Mouse (Mus musculus) brain, embryonic 18.5 days (tissue): Measurements from ENCODE around the gene Wdr41.

Experiments used
- DNase-seq: peaks from one replicate; pipeline ENCODE4 v3.0.0-alpha.2; 2012; ENCODE audit warnings: low read depth, low spot score

The Wdr41 gene

GRCm38 (mm10) chr13:95034715-95035114 lies 58.6 kb downstream of the Wdr41 start:
- no peak for DNase-seq

DNA sequence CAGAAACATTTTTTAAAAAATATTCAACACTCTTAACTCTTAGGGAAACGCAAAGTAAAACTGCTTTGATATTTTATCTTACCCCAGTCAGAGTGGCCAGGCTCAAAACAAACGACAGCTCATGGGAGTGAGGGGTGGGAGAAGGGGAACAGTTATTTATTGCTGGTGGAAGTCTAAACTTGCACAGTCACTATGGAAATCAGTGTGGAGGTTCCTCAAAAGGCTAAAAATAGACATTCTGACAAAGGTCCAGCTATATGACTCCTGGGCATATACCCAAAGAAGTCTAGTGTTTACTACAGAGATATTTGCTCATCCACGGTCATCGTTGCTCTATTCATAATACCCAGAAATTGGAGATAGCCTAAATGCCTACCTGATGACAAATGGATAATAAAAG lies 62.1 kb downstream of the Wdr41 start:
- DNase-seq = no peak

DNA sequence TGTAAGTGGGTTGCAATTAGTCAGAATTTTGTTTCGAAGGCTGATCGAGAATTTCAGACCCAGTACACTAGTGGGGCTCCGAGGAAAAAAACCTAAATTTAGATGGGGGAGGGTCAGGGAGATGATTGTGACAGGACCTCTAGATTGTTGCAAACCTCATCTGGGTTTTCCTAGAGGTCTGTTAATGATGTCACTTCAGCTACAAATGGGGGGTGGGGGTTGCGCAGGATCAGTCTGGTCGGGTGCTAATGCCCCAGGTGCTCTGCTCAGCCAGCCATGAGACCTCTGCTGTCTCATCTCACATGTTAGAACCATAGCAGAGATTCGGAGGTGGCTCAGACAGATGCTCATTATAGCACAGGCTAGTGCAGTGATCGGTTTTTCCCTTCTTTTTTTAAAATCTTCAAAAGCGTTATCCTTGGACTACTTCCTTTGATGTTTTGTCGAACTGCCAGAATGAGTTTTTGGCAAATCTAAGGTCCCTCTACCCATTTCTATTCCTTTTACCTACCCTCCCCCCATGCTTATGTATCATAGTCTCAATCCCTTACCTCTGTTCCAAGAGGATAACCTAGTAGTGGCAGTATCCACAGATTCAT lies 64.1 kb downstream of the Wdr41 start:
- DNase-seq = no peak

DNA sequence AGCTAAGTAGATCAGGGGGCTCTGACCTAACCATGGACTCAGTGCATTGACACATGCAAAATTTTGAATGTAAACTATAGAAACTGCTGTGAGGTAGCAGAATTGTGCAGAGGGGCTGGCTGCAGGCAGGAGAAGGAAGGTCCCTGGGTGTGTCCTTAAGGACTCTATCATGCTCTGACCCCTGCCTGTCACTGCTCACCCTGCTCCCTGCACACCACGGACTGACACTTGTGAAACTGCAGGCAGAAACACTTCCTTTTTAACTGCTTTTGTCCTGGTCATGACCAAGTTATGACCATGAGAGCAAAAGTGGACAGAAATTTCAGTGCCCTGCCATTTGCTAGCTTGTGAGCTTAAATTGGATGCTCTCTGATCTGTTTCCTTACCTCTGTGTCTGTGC lies 68.0 kb downstream of the Wdr41 start:
- no peak for DNase-seq

DNA sequence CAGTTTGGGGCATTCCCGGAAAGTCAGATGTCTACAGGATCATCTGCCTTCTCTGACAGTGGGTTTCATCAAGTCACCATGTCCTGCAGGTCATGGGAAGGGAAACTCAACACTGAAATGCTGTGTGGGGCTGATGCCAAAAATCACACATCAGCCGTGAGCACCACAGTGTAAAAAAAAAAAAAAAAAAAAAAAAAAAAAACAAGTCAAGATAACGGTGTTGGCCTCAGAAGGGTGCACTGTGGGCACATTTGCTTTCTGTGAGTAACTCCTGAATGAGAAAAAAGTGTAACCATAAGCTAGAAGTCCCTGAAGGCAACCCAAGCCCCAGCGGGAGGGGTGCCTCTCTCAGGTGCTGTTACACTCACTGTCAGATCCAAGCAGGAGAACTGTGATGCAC lies 74.3 kb downstream of the Wdr41 start:
- no peak for DNase-seq

GRCm38 (mm10) chr13:95052421-95052820 lies 76.3 kb downstream of the Wdr41 start:
- DNase-seq = no peak

DNA sequence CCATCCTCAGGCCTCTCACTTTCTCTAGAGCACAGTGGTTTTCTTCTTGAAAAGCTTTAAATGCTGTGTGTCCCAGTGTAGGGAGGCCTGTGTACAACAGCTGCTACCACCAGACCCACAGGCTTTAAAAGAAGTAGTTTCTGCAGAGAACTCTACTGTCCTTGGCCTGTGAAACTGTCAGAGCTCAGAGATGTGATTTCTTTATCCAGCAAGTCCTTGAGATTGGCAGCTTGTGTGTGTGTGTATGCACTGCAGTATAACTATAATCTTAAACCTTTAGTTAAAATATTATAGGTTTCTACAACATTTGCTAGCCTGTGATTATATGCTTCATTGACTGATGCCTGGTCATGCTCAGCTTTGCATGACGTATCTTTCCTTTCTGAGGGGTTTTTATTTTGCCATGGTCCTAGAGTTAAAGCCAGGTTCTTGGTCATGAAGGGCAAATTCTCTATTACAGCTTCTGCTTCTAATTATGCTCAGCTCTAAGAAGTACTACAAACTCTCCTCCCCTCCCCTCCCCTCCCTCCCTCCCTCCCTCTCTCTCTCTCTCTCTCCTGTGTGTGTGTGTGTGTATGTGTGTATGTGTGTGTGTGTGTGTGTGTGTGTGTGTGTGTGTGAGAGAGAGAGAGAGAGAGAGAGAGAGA lies 79.7 kb downstream of the Wdr41 start:
- no peak for DNase-seq

DNA sequence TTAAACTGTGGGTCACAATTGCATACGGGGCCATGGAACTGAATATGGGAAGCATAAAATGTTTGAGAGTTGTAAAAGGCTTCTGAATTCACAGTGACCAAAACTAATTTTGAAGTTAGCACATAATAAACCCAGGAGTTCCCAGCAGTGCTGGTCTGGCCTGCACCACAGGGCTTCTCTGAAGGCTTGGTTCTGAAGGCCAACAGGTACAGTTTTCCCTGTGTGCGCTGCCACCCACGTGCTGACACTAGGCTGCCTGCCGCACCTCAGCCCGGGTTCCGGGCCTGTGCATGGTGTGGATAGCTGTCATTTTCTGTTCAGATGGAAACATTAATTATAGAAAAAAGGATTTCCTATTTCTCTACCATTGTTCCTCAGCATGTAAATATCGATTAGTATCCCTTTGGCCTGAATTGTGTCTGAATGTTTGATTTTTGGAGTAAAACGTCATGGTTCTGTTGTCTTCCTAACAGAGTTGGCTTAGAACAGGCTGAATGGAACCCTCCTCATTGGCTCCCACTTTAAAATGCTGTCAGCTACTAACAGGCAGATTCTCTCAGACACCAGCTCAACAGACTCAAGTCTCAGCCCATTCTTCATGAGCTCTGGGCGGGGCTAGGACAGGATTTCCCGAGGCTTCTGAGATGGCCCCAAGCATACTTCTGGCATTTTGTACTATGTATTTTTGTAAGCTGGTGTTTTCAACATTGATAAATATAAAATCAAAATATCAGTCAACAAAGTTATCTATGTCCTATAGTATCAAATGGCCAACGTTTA lies 80.5 kb downstream of the Wdr41 start:
- no peak for DNase-seq

DNA sequence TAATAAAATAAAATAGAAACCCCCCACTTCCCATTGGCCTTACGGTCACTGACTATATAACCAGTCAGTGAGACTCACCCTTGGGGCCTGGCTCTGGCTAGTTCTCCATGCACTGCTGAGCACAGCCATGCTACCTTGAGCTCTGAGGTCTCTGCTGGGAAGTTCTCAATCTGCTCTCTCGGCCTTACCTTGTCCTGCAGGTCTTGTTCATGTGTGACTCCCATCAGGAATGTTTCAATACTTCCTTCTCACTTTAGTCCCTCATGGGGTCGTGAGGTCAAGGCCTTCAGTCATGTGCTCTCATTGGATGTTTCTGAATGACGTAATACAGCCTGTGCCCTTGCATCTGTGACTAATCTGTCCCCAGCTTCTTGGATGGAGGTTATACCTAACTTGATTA lies 82.7 kb downstream of the Wdr41 start:
- no peak for DNase-seq

DNA sequence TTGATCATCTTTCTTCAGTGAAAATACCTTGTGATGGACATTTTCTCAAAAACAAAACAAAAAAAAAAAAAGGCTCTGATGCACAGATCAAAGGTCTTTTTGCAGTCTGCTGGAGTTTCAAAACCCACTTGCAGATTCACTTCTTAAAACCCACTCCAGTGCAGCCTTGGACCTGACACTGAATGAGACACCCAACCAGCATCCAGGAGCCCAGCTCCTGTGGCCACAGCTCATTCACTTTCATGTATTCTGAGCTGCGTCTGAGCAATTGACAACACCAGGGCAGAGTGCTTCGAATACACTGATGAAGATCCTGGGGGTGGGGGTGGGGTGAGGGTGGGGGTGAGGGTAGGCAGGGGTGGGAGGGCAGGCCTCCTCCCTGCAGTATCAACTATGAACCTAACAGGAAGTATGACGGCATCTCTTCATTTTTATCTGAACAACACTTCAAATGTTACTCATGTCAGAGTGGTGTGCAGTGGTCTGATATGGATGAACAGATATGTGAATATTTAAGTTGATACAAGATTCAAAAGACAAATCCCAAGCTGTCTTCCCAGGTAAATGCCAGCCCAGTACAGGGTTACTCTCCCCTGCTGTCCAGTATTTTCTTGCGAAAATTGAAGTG lies 87.4 kb downstream of the Wdr41 start:
- no peak for DNase-seq

DNA sequence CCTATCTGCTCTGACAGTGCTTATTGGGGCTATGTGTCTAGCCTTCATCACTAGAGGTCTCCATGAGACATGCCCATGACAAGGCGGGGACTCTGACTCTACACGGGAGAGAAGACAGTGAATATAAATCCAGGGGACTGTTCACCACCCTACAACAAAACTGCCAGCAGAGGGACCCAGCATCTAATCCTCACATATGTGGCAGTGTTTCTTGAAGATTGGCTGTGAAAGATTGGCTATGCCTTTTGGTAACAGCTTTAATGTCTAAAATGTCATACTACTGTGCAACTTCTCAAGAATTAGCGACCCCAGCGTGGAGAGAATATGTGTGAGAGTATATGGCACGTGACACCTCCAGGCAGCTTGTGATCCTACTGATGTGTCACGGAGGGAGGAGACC lies 91.7 kb downstream of the Wdr41 start:
- no peak for DNase-seq

GRCm38 (mm10) chr13:95070268-95070667 lies 94.1 kb downstream of the Wdr41 start:
- no peak for DNase-seq
